Mouse (Mus musculus): Measurements from ENCODE around the gene M1ap. TPM values are rescaled to one million over a fixed set of nuclear protein-coding genes. Genes with fewer than 3 reads are reported as not detected.

M1ap gene
- polyA plus RNA-seq, 2 experiments: 9.4 to 14.4 TPM

DNA sequence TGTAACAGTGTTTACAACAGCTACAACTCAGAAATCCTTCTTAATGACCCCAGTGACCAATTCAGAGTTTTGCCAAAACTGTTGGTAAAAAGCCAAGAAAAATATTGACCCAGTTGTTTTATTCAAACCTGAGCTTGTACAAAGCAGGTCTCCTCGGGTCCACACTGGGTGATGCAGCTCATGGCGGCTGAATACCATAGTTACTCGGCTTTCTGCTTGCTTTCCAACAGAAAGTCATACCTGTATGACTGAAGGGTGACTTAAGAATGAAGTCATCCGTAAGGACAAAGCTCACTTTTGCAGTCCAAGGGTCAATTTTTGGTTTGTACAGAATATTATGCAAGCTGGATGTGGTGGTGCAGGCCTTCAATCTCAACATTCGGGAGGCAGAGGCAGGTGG is 19.1 kb upstream of the M1ap start:
- no peak for DNase-seq (ENCODE audit: low read depth in 3 of 3, low spot score in 3 of 3)
- Histone ChIP-seq H3K4me1 (replicated peaks; ENCODE audit: control insufficient read depth in 2 of 2, insufficient read depth in 2 of 2, low read length in 1 of 2) (no peaks in the 10 kb centered on the region), H3K27ac (no peak overlapping the region), H3K27me3 (ENCODE audit: control insufficient read depth, insufficient read depth, low read length) (no peaks in the 10 kb centered on the region), H3K9me3 (ENCODE audit: control insufficient read depth, low read length) (no peaks in the 10 kb centered on the region), H3K4me2 (ENCODE audit: low read depth) (no peak overlapping the region), H3K4me3 (ENCODE audit: insufficient read depth in 1 of 2, low read depth in 2 of 2, low read length in 2 of 2) (no peak overlapping the region), H3K9ac (replicated peaks) (no peak overlapping the region), H3K36me3 (replicated peaks; ENCODE audit: control insufficient read depth, insufficient read depth, low read depth) (no peaks in the 10 kb centered on the region)
- TF ChIP-seq CTCF (IDR thresholded peaks at IDR 0.05; ENCODE audit: low read depth) (no peak), EP300 (IDR thresholded peaks at IDR 0.05; ENCODE audit: low read depth) (no peak)
- no peak for ATAC-seq (ENCODE audit: insufficient read depth)
- 55% methylated on average over 5 of the region's 5 CpGs for whole genome bisulfite sequencing (ENCODE audit: insufficient replicate concordance)

DNA sequence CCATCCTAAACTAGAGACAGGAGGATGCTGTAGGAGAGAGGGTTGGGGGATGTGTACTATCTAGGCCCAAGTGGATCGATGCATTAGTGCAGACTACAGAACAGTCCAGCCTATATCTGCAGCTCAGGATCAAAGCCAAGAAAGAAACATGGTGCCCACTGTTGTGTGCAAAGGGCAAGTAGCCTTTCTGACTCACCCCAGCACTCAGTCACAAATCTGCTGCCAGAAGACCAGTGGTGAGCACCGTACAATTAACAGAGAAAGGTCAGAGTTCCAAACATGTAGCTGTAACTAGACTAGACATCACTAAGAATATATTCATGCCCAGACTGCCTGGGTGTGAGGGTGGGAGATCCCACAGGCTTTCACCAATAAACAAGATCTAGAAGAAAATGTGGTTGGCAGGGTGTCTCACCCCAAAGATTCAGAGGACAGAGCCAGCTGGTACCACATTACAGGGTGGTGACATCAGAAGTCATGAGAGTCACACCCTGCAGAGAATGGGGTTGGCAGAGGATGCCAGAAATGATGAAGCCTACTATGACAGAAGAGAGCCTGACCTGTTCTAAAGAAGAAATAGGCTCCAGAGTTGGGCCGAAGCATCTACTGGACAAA is 12.0 kb upstream of the M1ap start:
- H3K27me3 ChIP-seq (ENCODE audit: control insufficient read depth, insufficient read depth, low read length): peaks cover 14% of the 10 kb centered on the region

DNA sequence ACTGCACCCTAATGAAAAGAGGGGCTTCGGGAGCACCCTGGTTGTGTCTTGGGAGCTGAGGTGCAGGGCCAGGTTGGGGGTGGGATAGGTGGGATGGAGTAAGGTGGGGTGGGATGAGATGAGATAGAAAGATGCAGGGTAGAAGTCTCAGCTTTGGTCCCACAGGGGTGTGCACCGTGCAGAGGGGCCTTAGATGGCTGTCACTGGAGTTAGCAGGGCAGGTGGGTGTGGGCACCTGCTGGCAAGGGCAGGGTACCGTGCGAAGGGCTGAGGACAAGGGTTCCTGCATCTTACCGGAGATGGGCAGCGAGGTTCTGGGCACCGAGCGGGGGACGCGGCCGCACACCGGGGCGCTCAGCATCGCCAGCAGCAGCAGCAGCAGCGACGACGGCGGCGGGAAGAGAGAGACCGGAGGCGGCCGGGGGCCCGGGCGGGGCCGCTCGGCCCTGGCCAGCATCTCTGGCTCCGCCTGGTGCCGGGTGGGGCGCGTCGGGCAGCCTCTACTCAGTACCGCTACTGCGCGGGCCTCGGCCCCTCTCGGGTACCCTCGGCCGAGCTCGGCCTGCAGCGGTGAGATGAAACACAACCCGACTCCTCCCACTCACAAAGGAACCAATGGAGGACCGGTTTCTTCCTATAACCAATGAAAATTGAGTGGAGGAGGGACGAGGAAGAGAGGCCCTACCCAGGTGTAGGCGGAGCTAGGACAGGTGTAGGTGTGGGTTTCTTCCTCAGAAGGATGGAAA is 7.4 kb upstream of the M1ap start, which contains the start of gene Sema4f:
Gene Sema4f, minus strand, starts transcription at position 603 of the 746 bp plus-strand sequence.
- TF ChIP-seq CTCF (IDR thresholded peaks at IDR 0.05; ENCODE audit: low read depth): no peak
- 4% methylated on average over 44 of the region's 44 CpGs for WGBS (ENCODE audit: insufficient replicate concordance)
- Histone ChIP-seq H3K4me1 (replicated peaks; ENCODE audit: control insufficient read depth in 2 of 2, insufficient read depth in 2 of 2, low read length in 1 of 2) (no peaks in the 10 kb centered on the region), H3K9ac (replicated peaks) (no peak within 1 kb of the TSS), H3K4me2 (ENCODE audit: low read depth) (peak within 1 kb of the TSS; percentile 55), H3K9me3 (ENCODE audit: control insufficient read depth, low read length) (no peaks in the 10 kb centered on the region), H3K27ac (no peak within 1 kb of the TSS), H3K4me3 (ENCODE audit: insufficient read depth in 1 of 2, low read depth in 2 of 2, low read length in 2 of 2) (peak within 1 kb of the TSS in 1 of 2 experiments; percentile 32; a peak in 2 of 4 replicates), H3K36me3 (replicated peaks; ENCODE audit: control insufficient read depth, insufficient read depth, low read depth) (no peaks in the 10 kb centered on the region), H3K27me3 (ENCODE audit: control insufficient read depth, insufficient read depth, low read length) (peaks cover 17% of the 10 kb centered on the region)
- DNase-seq (ENCODE audit: low read depth in 3 of 3, low spot score in 3 of 3) (peak in 1 of 3 experiments; percentile 16), ATAC-seq (ENCODE audit: insufficient read depth) (0 out of 2 replicates have a peak, but pooled peaks have one; percentile 31)

More for the DNA sequence above, 12.0 kb upstream of the M1ap start:
- H3K4me2 ChIP-seq (ENCODE audit: low read depth): no peak overlapping the region
- H3K4me1 ChIP-seq (replicated peaks; ENCODE audit: control insufficient read depth in 2 of 2, insufficient read depth in 2 of 2, low read length in 1 of 2): no peaks in the 10 kb centered on the region
- H3K27ac ChIP-seq: no peak overlapping the region
- no peak for DNase-seq (ENCODE audit: low read depth in 3 of 3, low spot score in 3 of 3)
- ATAC-seq (ENCODE audit: insufficient read depth): no peak
- no peaks in the 10 kb centered on the region for H3K9me3 ChIP-seq (ENCODE audit: control insufficient read depth, low read length)
- no peaks in the 10 kb centered on the region for H3K36me3 ChIP-seq (replicated peaks; ENCODE audit: control insufficient read depth, insufficient read depth, low read depth)
- no peak overlapping the region for H3K9ac ChIP-seq (replicated peaks)
- no peak overlapping the region for H3K4me3 ChIP-seq (ENCODE audit: insufficient read depth in 1 of 2, low read depth in 2 of 2, low read length in 2 of 2)
- TF ChIP-seq EP300 (IDR thresholded peaks at IDR 0.05; ENCODE audit: low read depth) (no peak), CTCF (IDR thresholded peaks at IDR 0.05; ENCODE audit: low read depth) (no peak)
- WGBS (ENCODE audit: insufficient replicate concordance): 63% methylated on average over 3 of the region's 3 CpGs

DNA sequence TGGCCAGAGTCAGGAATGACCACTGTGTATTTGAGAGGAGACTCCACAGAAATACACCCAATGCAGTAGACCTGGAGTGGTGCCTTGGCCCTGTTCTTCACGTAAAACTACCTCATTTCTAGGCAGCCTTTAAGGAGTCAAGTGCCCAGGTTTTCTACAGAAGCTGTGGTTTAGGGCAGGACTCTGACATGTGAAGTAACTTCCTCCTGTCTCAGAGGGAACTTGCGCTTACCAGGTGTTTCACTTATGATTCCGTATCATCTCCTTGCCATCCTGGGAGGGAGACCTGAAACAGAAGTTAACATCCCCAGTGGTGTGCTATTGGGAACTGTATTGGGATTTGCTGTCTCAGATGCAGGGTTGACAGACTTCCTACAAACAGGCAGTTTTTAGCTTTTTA is 5.9 kb upstream of the M1ap start:
- ATAC-seq (ENCODE audit: insufficient read depth) (no peak), DNase-seq (ENCODE audit: low read depth in 3 of 3, low spot score in 3 of 3) (no peak)
- Histone ChIP-seq H3K4me1 (replicated peaks; ENCODE audit: control insufficient read depth in 2 of 2, insufficient read depth in 2 of 2, low read length in 1 of 2) (no peaks in the 10 kb centered on the region), H3K9ac (replicated peaks) (no peak overlapping the region), H3K9me3 (ENCODE audit: control insufficient read depth, low read length) (no peaks in the 10 kb centered on the region), H3K36me3 (replicated peaks; ENCODE audit: control insufficient read depth, insufficient read depth, low read depth) (no peaks in the 10 kb centered on the region), H3K27me3 (ENCODE audit: control insufficient read depth, insufficient read depth, low read length) (peaks cover 17% of the 10 kb centered on the region), H3K4me2 (ENCODE audit: low read depth) (no peak overlapping the region), H3K4me3 (ENCODE audit: insufficient read depth in 1 of 2, low read depth in 2 of 2, low read length in 2 of 2) (no peak overlapping the region), H3K27ac (no peak overlapping the region)
- no peak for TF ChIP-seq EP300 (IDR thresholded peaks at IDR 0.05; ENCODE audit: low read depth)
- no peak for TF ChIP-seq CTCF (IDR thresholded peaks at IDR 0.05; ENCODE audit: low read depth)
- WGBS (ENCODE audit: insufficient replicate concordance): 22% methylated on average over 3 of the region's 3 CpGs

DNA sequence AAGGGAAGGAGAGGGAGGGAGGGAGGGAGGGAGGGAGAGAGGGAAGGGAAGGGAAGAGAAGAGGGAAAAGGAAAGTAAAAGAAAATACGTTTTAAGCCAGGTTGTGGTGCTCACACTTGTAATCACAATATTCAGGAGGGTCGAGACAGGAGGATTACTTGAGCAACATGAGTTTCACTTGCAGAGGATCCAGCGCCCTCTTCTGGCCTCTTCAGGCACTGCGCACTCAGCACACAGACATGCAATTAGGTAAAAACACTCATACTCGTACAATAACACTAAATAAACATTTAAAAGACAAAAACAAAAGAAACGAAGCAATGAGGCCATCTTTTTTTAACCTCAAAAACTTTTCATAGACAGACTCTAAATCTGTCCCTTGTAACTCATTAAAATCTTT is 952 bp upstream of the M1ap start:
- Histone ChIP-seq H3K9ac (replicated peaks) (no peak overlapping the region), H3K27me3 (ENCODE audit: control insufficient read depth, insufficient read depth, low read length) (no peaks in the 10 kb centered on the region; the same call in 1 of the 2 replicates), H3K4me2 (ENCODE audit: low read depth) (no peak overlapping the region), H3K4me3 (ENCODE audit: insufficient read depth in 1 of 2, low read depth in 2 of 2, low read length in 2 of 2) (no peak overlapping the region), H3K4me1 (replicated peaks; ENCODE audit: control insufficient read depth in 2 of 2, insufficient read depth in 2 of 2, low read length in 1 of 2) (no peaks in the 10 kb centered on the region), H3K36me3 (replicated peaks; ENCODE audit: control insufficient read depth, insufficient read depth, low read depth) (no peaks in the 10 kb centered on the region), H3K9me3 (ENCODE audit: control insufficient read depth, low read length) (no peaks in the 10 kb centered on the region), H3K27ac (no peak overlapping the region)
- no peak for TF ChIP-seq EP300 (IDR thresholded peaks at IDR 0.05; ENCODE audit: low read depth)
- peak; percentile 66 for TF ChIP-seq CTCF (IDR thresholded peaks at IDR 0.05; ENCODE audit: low read depth)
- ATAC-seq (ENCODE audit: insufficient read depth) (no peak), DNase-seq (ENCODE audit: low read depth in 3 of 3, low spot score in 3 of 3) (no peak)
- 38% methylated on average over 6 of the region's 6 CpGs for WGBS (ENCODE audit: insufficient replicate concordance)
